Mouse (Mus musculus) forelimb bud, embryonic 11.5 days (tissue): ENCODE data around the gene Pi4kb.

Source experiments
- DNase-seq: peaks from one replicate; pipeline ENCODE4 v3.0.0-alpha.2; 2012; ENCODE audit warnings: low read depth, low spot score

Pi4kb gene

GRCm38 (mm10) chr3:95056275-95056674, 81.7 kb downstream of the Pi4kb start:
- no peak for DNase-seq
